Mouse (Mus musculus) thymus, adult 2 months (tissue): ENCODE results near the gene Tfap2a. TPM values are rescaled to one million over a fixed set of nuclear protein-coding genes. Genes with fewer than 3 reads are reported as not detected.

Experiments
- DNase-seq: peaks from one replicate; pipeline ENCODE4 v3.0.0; 2021
- H3K27ac ChIP-seq: fragments of 200-500 bp; 2 replicates; pipeline ENCODE4 v1.5.1; 2012; ENCODE audit warnings: low read length, control low read depth; ENCODE audit not compliant: control insufficient read depth, insufficient read depth
- H3K27me3 ChIP-seq: fragments of 200-500 bp; 2 replicates; pipeline ENCODE4 v1.6.1; 2012; ENCODE audit warnings: mild to moderate bottlenecking, low read length, moderate library complexity, mixed read lengths; ENCODE audit not compliant: control insufficient read depth, insufficient read depth
- H3K36me3 ChIP-seq: fragments of 200-500 bp; 2 replicates; pipeline ENCODE4 v1.6.1; 2012; ENCODE audit warnings: mild to moderate bottlenecking, low read length, moderate library complexity; ENCODE audit not compliant: control insufficient read depth, insufficient read depth
- H3K4me1 ChIP-seq: fragments of 200-500 bp; replicated peaks from 2 replicates; pipeline ENCODE4 v1.6.1; 2012; ENCODE audit warnings: low read length; ENCODE audit not compliant: control insufficient read depth, insufficient read depth
- H3K4me3 ChIP-seq: fragments of 200-500 bp; 2 replicates; pipeline ENCODE4 v1.5.1; 2012; ENCODE audit warnings: mild to moderate bottlenecking, low read length, control low read depth, moderate library complexity; ENCODE audit not compliant: control insufficient read depth, insufficient read depth
- CTCF ChIP-seq: fragments of 200-500 bp; IDR thresholded peaks from 2 replicates; pipeline ENCODE4 v1.5.1; 2012; ENCODE audit warnings: mild to moderate bottlenecking, control low read depth, low read length, moderate library complexity, borderline replicate concordance; ENCODE audit not compliant: control insufficient read depth, poor library complexity, insufficient read depth; ENCODE audit errors: extremely low read depth
- POLR2A ChIP-seq: fragments of 200-500 bp; IDR thresholded peaks from 2 replicates; pipeline ENCODE4 v1.6.1; 2012; ENCODE audit warnings: mild to moderate bottlenecking, low read length, control low read depth, moderate library complexity; ENCODE audit not compliant: control insufficient read depth, poor library complexity, insufficient read depth; ENCODE audit errors: extremely low read depth
- WGBS: fragments of 180-500 bp; shearing (Covaris S2); methylation state at CpG from one replicate; pipeline ENCODE4 v1.1.7; 2018; 5-methylcytosine and 5-hydroxymethylcytosine counted together
- polyA plus RNA-seq: library from polyadenylated mRNA; depleted of rRNA; stranded (reverse); fragments of >200 nt; gene quantifications from 2 replicates; pipeline ENCODE4 v1.2.3, GENCODE M21; 2012

Tfap2a gene
- polyA plus RNA-seq, 1 experiment, result 2.0 TPM

DNA sequence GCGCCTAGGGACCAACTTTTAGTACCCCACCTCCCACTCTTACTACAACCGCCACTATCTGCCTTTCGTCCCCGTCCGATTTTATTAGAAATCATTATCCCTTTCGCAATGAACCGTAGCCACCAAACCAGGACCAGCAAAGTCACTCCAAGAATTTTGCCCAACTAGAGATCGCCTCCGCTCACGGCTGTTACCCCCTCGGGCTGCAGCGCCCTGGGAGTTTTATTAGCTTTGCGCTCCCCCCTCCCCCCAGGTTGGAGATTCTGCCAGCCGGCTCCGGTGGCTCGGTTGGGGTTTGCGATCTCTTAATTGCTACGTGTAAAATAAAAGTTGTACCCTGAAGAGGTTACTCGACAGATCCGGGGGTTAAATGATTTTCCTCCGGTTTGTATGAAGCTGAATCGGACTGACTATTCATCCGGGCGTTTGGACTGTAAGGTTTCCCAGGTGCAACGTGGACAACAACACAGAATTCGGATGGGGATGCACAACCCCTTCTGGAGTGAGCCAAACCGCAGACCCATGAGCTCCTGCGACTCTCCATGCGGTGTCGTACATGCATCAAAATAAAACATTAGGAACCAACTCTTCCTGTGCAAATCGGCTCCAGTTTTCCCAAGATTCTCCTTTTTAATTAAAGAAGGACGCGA is 3.7 kb downstream of the Tfap2a start:
- Histone ChIP-seq H3K36me3 (no peaks in the 10 kb centered on the region), H3K27me3 (peaks cover 35% of the 10 kb centered on the region), H3K4me3 (no peak overlapping the region), H3K27ac (no peak overlapping the region), H3K4me1 (peaks cover 6% of the 10 kb centered on the region)
- 9% methylated on average over 33 of the region's 33 CpGs for WGBS
- TF ChIP-seq POLR2A (no peak), CTCF (no peak)
- no peak for DNase-seq

DNA sequence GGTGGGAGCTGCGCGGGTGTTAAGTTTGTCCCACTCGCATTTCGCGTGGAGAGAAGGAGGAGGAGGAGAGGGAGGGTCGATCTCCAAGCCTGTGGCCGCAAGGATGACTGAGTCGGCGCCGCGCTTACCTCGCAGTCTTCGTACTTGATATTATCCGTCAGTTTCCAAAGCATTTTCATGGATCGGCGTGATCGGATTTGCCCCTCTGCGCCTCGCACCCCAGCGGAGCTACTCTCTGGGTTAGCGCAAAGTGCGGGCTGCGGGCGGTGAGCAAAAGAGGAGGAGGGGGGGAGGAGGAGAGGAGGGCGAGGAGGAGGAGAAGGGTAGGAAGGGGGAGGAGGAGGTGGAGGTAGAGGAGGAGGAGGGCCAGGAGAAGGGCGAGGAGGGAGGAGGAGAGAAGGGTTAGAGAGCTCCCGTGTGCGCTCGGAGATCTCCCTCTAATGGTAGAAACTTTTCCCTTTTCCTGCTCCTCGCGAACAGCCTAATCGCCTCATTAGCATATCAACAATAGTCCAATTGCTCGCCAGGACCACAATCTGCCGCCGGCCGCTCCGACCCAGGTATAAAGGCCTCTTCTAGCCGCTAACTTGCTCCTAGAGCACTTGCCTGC is 4.5 kb downstream of the Tfap2a start:
- Histone ChIP-seq H3K4me1 (peaks cover 6% of the 10 kb centered on the region), H3K27me3 (peaks cover 37% of the 10 kb centered on the region), H3K36me3 (no peaks in the 10 kb centered on the region), H3K4me3 (no peak overlapping the region; the same call in 1 of the 2 replicates), H3K27ac (no peak overlapping the region)
- no peak for DNase-seq
- WGBS, result 2% methylated on average over 36 of the region's 38 CpGs
- TF ChIP-seq POLR2A, result no peak
- no peak for TF ChIP-seq CTCF

DNA sequence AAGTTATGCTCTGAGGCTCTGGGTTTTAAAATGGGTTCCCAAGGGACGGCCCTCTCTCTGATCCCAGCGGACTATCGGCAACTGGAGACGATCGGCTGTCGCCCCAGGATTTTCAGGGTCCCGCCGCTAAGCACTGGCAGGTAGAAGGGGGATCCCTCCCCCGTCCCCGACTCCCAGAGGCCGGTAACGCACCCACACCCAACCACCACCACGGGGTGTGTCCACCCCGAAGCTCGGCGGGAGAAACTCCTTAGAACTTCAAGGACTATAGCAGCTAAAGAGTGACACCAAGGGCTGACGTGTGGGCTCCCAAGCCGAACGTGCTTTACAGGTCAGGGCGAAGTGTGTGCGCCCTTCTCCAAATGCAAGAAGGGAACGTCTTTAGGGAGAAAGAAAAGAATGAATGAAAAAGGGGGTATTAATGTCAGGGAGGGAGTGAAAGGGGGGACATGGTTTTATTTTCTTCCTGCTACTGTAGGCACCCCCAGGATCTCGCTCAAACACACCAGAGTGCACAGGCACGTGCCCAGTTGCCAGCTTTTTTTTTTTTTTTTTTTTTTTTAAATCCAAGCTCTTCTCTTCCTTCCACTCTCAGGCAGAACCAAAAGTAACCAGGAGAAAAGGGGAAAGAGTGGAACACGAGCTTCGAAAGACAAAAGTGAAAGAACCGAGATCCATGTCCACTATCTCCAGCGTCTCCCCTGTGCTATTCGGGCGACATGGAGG is 5.2 kb downstream of the Tfap2a start:
- H3K27ac ChIP-seq, result no peak overlapping the region
- 4% methylated on average over 30 of the region's 30 CpGs for WGBS
- H3K4me1 ChIP-seq, result peaks cover 6% of the 10 kb centered on the region
- no peak overlapping the region; the same call in 1 of the 2 replicates for H3K4me3 ChIP-seq
- H3K27me3 ChIP-seq, result peaks cover 42% of the 10 kb centered on the region
- no peaks in the 10 kb centered on the region for H3K36me3 ChIP-seq
- DNase-seq, result no peak
- no peak for TF ChIP-seq CTCF
- no peak for TF ChIP-seq POLR2A

DNA sequence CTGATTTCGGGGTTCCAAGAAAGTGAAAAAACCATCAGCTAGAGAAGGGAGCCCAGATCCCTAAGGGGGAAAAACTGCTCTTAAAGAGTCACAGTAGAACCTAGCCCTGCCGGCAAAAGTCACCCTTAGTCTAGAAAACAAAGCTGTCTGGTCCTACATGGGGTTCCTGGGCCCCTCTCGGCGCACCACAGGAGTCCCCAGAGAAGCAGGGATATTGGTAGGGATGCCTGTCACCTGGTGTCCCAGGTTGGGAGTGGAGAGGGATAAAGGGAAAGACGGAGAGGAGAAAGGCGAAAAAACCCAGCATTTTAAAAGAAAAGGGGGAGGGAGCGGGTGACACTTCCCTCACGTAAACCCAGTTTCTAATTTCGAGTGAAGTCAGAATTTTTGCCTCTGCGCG is 6.1 kb downstream of the Tfap2a start:
- no peak for DNase-seq
- Histone ChIP-seq H3K27me3 (peaks cover 42% of the 10 kb centered on the region), H3K4me1 (peaks cover 6% of the 10 kb centered on the region), H3K4me3 (no peak overlapping the region), H3K27ac (no peak overlapping the region), H3K36me3 (no peaks in the 10 kb centered on the region)
- 7% methylated on average over 11 of the region's 11 CpGs for WGBS
- TF ChIP-seq POLR2A, result no peak
- no peak for TF ChIP-seq CTCF

DNA sequence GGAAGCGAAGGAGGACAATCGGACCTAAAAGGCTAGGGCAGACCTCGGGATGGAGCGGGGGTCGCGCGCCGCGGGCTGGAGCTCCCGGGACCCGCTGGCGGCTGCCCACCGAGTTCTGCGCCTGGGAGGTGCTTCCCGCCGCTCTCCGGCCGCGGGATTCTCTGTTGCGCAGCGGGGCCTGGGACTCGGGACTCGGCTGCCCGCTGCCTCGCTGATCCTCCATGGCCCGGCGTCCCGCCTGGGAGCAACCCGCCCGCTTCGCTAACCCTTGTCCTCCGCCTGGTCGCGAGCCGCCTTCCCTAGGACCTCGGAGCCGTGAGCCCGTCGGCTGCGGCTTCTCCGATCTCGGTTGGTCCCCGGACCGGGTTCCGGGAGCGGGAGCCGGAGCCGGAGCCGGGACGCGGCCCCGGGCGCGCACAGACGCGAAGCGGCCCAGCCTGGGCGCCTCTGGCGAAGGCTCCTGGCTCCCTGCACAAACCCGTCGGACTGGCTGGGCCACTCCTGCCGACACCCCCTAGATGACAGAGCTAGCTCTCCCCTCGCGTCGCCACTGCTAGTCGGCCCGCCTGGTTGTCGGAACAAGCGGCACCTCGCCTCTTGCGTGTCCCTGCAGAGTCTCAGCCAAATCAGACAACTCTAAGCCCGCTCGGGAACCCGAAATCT is 6.9 kb downstream of the Tfap2a start:
- Histone ChIP-seq H3K36me3 (no peaks in the 10 kb centered on the region), H3K4me3 (peak overlapping the region; percentile 25), H3K4me1 (peaks cover 6% of the 10 kb centered on the region), H3K27me3 (peaks cover 44% of the 10 kb centered on the region), H3K27ac (no peak overlapping the region)
- TF ChIP-seq CTCF (no peak), POLR2A (no peak)
- DNase-seq, result no peak
- WGBS, result 2% methylated on average over 67 of the region's 74 CpGs

DNA sequence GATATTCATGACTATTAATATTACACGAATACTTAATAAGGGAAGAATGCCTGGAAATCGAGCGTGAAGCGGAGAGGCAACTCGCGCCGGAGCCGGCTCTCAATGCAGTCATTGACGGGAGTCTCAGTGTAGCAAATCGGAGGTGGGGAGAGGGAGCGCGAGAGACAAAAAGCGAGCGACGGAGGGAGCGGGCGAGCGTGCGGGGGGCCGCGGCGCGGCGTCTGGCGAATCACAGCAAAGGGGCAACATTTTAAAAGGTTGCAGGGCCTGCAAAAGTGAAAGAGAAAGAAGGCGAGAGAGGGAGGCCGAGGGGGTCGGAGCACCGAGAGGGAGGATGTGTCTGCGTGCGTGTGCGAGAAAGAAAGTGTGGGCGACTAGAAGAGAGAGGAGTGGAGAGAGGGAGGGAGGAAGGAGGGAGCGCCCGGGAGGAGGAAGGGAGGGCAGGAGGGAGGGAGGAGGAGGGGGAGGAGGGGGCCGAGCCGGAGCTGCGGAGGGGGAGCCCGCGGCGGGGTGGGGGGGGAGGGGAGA is 7.5 kb downstream of the Tfap2a start:
- Histone ChIP-seq H3K4me3 (peak overlapping the region; percentile 37), H3K27ac (no peak overlapping the region), H3K27me3 (peaks cover 41% of the 10 kb centered on the region), H3K4me1 (peaks cover 6% of the 10 kb centered on the region), H3K36me3 (no peaks in the 10 kb centered on the region)
- TF ChIP-seq CTCF (no peak), POLR2A (no peak)
- no peak for DNase-seq
- under 1% methylated on average over 40 of the region's 41 CpGs for WGBS
